Mouse (Mus musculus) neural tube, embryonic 15.5 days (tissue): Measurements from ENCODE around the gene Brdt. TPM values are rescaled to one million over a fixed set of nuclear protein-coding genes. Genes with fewer than 3 reads are reported as not detected.

Source experiments
- ATAC-seq: fragments of 200-750 bp; cut with Nextera tagmentation; 2 replicates; pipeline ENCODE4 v1.8.0; 2017; ENCODE audit warnings: mild to moderate bottlenecking, moderate TSS enrichment, moderate library complexity; ENCODE audit not compliant: low FRiP score
- H3K27ac ChIP-seq: fragments of 300-500 bp; sonication (generic); replicated peaks from 2 replicates; pipeline ENCODE4 v1.5.1; 2015; ENCODE audit warnings: mild to moderate bottlenecking, inconsistent platforms
- H3K27me3 ChIP-seq: fragments of 300-500 bp; sonication (generic); replicated peaks from 2 replicates; pipeline ENCODE4 v1.6.1; 2015; ENCODE audit warnings: inconsistent platforms
- H3K36me3 ChIP-seq: fragments of 300-500 bp; sonication (generic); 2 replicates; pipeline ENCODE4 v1.6.1; 2015; ENCODE audit warnings: inconsistent platforms
- H3K4me1 ChIP-seq: fragments of 300-500 bp; sonication (generic); 2 replicates; pipeline ENCODE4 v1.6.1; 2015; ENCODE audit warnings: inconsistent platforms
- H3K4me2 ChIP-seq: fragments of 300-500 bp; sonication (generic); 2 replicates; pipeline ENCODE4 v1.6.1; 2015; ENCODE audit warnings: inconsistent platforms, mild to moderate bottlenecking, moderate library complexity
- H3K4me3 ChIP-seq: fragments of 300-500 bp; sonication (generic); replicated peaks from 2 replicates; pipeline ENCODE4 v1.5.1; 2015; ENCODE audit warnings: mild to moderate bottlenecking, inconsistent platforms
- H3K9ac ChIP-seq: fragments of 300-500 bp; sonication (generic); replicated peaks from 2 replicates; pipeline ENCODE4 v1.6.1; 2015; ENCODE audit warnings: mild to moderate bottlenecking, inconsistent platforms
- H3K9me3 ChIP-seq: fragments of 300-500 bp; sonication (generic); replicated peaks from 2 replicates; pipeline ENCODE4 v1.6.1; 2016; ENCODE audit warnings: inconsistent platforms
- WGBS: fragments of 180-500 bp; shearing (Covaris S2); methylation state at CpG from one replicate; pipeline ENCODE4 v1.1.7; 2015; ENCODE audit warnings: mixed read lengths; 5-methylcytosine and 5-hydroxymethylcytosine counted together
- polyA plus RNA-seq: library from polyadenylated mRNA; unstranded; fragments of >200 nt; fragmentation: Nextera tagmentation; extraction: Ambion mirVana; gene quantifications from 2 replicates; pipeline ENCODE4 v1.2.1, GENCODE M21; 2015

The Brdt gene
- polyA plus RNA-seq, 1 experiment from 2014 or later = 4.7 TPM

- H3K4me2 ChIP-seq = no peak overlapping the region
Observed at GRCm38 (mm10) chr5:107295061-107295816, 35.7 kb upstream of the Brdt start.

GRCm38 (mm10) chr5:107295817-107296511 lies 35.0 kb upstream of the Brdt start:
- ATAC-seq = no peak
- WGBS = 78% methylated on average over 16 of the region's 16 CpGs
- Histone ChIP-seq H3K27me3 (peaks cover 7% of the 10 kb centered on the region; the same call in 1 of the 2 replicates), H3K4me1 (peaks cover 7% of the 10 kb centered on the region), H3K4me3 (no peak overlapping the region), H3K36me3 (no peaks in the 10 kb centered on the region), H3K9me3 (no peaks in the 10 kb centered on the region), H3K9ac (no peak overlapping the region), H3K4me2 (no peak overlapping the region), H3K27ac (no peak overlapping the region)

More at GRCm38 (mm10) chr5:107295061-107295816, 35.7 kb upstream of the Brdt start:
- H3K9ac ChIP-seq = no peak overlapping the region
- H3K27me3 ChIP-seq = peaks cover 8% of the 10 kb centered on the region; the same call in 1 of the 2 replicates
- peaks cover 7% of the 10 kb centered on the region for H3K4me1 ChIP-seq
- no peak for ATAC-seq
- no peaks in the 10 kb centered on the region for H3K36me3 ChIP-seq
- no peak overlapping the region for H3K27ac ChIP-seq
- no peaks in the 10 kb centered on the region for H3K9me3 ChIP-seq
- no peak overlapping the region for H3K4me3 ChIP-seq
- WGBS = 66% methylated on average over 8 of the region's 8 CpGs

- Histone ChIP-seq H3K27ac (no peak overlapping the region), H3K27me3 (peaks cover 1% of the 10 kb centered on the region; the same call in 1 of the 2 replicates), H3K36me3 (no peaks in the 10 kb centered on the region), H3K9me3 (no peaks in the 10 kb centered on the region), H3K4me2 (no peak overlapping the region), H3K4me3 (no peak overlapping the region), H3K9ac (no peak overlapping the region), H3K4me1 (peaks cover 7% of the 10 kb centered on the region)
- no peak for ATAC-seq
- WGBS = 29% methylated on average over 9 of the region's 9 CpGs
Observed at GRCm38 (mm10) chr5:107296512-107297322, 34.2 kb upstream of the Brdt start.

GRCm38 (mm10) chr5:107298854-107299253 lies 32.1 kb upstream of the Brdt start:
- Histone ChIP-seq H3K4me1 (peaks cover 7% of the 10 kb centered on the region), H3K9me3 (no peaks in the 10 kb centered on the region), H3K4me2 (no peak overlapping the region), H3K27ac (no peak overlapping the region), H3K9ac (no peak overlapping the region), H3K36me3 (no peaks in the 10 kb centered on the region), H3K4me3 (no peak overlapping the region), H3K27me3 (no peaks in the 10 kb centered on the region)
- 82% methylated on average over 11 of the region's 11 CpGs for WGBS
- no peak for ATAC-seq

- H3K27ac ChIP-seq = no peak overlapping the region
- H3K4me1 ChIP-seq = no peaks in the 10 kb centered on the region
- no peaks in the 10 kb centered on the region for H3K36me3 ChIP-seq
- H3K4me3 ChIP-seq = no peak overlapping the region
- no peak for ATAC-seq
- WGBS = 46% methylated on average over 11 of the region's 11 CpGs
- H3K9me3 ChIP-seq = no peaks in the 10 kb centered on the region
- no peak overlapping the region for H3K9ac ChIP-seq
- H3K27me3 ChIP-seq = no peaks in the 10 kb centered on the region
- no peak overlapping the region for H3K4me2 ChIP-seq
Observed at GRCm38 (mm10) chr5:107303350-107303861, 27.6 kb upstream of the Brdt start.

GRCm38 (mm10) chr5:107304117-107304825 lies 26.7 kb upstream of the Brdt start:
- no peak for ATAC-seq
- WGBS = 82% methylated on average over 13 of the region's 13 CpGs
- Histone ChIP-seq H3K9ac (no peak overlapping the region), H3K4me1 (no peaks in the 10 kb centered on the region), H3K9me3 (no peaks in the 10 kb centered on the region), H3K27ac (no peak overlapping the region), H3K4me3 (no peak overlapping the region), H3K36me3 (no peaks in the 10 kb centered on the region), H3K27me3 (no peaks in the 10 kb centered on the region), H3K4me2 (no peak overlapping the region)

- Histone ChIP-seq H3K4me2 (no peak overlapping the region), H3K9ac (no peak overlapping the region), H3K4me1 (no peaks in the 10 kb centered on the region), H3K27ac (no peak overlapping the region), H3K27me3 (no peaks in the 10 kb centered on the region), H3K4me3 (no peak overlapping the region), H3K9me3 (no peaks in the 10 kb centered on the region), H3K36me3 (no peaks in the 10 kb centered on the region)
- ATAC-seq = no peak
- WGBS = 78% methylated on average over 4 of the region's 4 CpGs
Observed at GRCm38 (mm10) chr5:107307432-107307831, 23.5 kb upstream of the Brdt start.

- 95% methylated on average over 7 of the region's 7 CpGs for WGBS
- no peak overlapping the region for H3K4me3 ChIP-seq
- no peaks in the 10 kb centered on the region for H3K9me3 ChIP-seq
- no peak overlapping the region for H3K4me2 ChIP-seq
- no peaks in the 10 kb centered on the region for H3K27me3 ChIP-seq
- no peak overlapping the region for H3K27ac ChIP-seq
- H3K9ac ChIP-seq = no peak overlapping the region
- H3K36me3 ChIP-seq = no peaks in the 10 kb centered on the region
- no peaks in the 10 kb centered on the region for H3K4me1 ChIP-seq
- no peak for ATAC-seq
Observed at GRCm38 (mm10) chr5:107317141-107317540, 13.8 kb upstream of the Brdt start.

GRCm38 (mm10) chr5:107320703-107321102 lies 10.3 kb upstream of the Brdt start:
- Histone ChIP-seq H3K9me3 (no peaks in the 10 kb centered on the region), H3K36me3 (no peaks in the 10 kb centered on the region), H3K27ac (no peak overlapping the region), H3K4me1 (no peaks in the 10 kb centered on the region), H3K4me3 (no peak overlapping the region), H3K27me3 (no peaks in the 10 kb centered on the region), H3K4me2 (no peak overlapping the region), H3K9ac (no peak overlapping the region)
- no peak for ATAC-seq
- WGBS = 0% methylated on average over 1 of the region's 1 CpGs

- no peak overlapping the region for H3K27ac ChIP-seq
- ATAC-seq = no peak
- no peak overlapping the region for H3K9ac ChIP-seq
- H3K27me3 ChIP-seq = no peaks in the 10 kb centered on the region
- no peaks in the 10 kb centered on the region for H3K36me3 ChIP-seq
- no peak overlapping the region for H3K4me2 ChIP-seq
- H3K4me3 ChIP-seq = no peak overlapping the region
- H3K4me1 ChIP-seq = no peaks in the 10 kb centered on the region
- WGBS = 86% methylated on average over 3 of the region's 3 CpGs
- no peaks in the 10 kb centered on the region for H3K9me3 ChIP-seq
Observed at GRCm38 (mm10) chr5:107340404-107340803, 9.4 kb downstream of the Brdt start.

GRCm38 (mm10) chr5:107342891-107343290 lies 11.9 kb downstream of the Brdt start:
- H3K4me2 ChIP-seq = no peak overlapping the region
- H3K9me3 ChIP-seq = no peaks in the 10 kb centered on the region
- H3K27me3 ChIP-seq = no peaks in the 10 kb centered on the region
- H3K4me3 ChIP-seq = no peak overlapping the region
- WGBS = 86% methylated on average over 6 of the region's 6 CpGs
- no peak overlapping the region for H3K27ac ChIP-seq
- H3K4me1 ChIP-seq = no peaks in the 10 kb centered on the region
- no peaks in the 10 kb centered on the region for H3K36me3 ChIP-seq
- no peak for ATAC-seq
- H3K9ac ChIP-seq = no peak overlapping the region
